Mouse (Mus musculus): ENCODE data around the gene Ifnar2.

GRCm38 (mm10) chr16:91385621-91386020 lies 13.0 kb downstream of the Ifnar2 start:
- TF ChIP-seq HCFC1 (IDR thresholded peaks at IDR 0.05; ENCODE audit: borderline replicate concordance, insufficient read depth, low read length) (no peak), ZC3H11A (IDR thresholded peaks at IDR 0.05; ENCODE audit: borderline replicate concordance, low read depth, low read length) (no peak)
